Mouse (Mus musculus) ovary, postnatal 36 days (tissue): ENCODE results near the gene Ets2.

Source experiments
- DNase-seq: peaks from one replicate; pipeline ENCODE4 v3.0.0; 2022; ENCODE audit warnings: low spot score, mixed read lengths

The Ets2 gene

GRCm38 (mm10) chr16:95769066-95769995, 67.5 kb downstream of the Ets2 start:
- DNase-seq, result peak; percentile 57

- no peak for DNase-seq
Measured at GRCm38 (mm10) chr16:95769996-95770334, 68.1 kb downstream of the Ets2 start.

- no peak for DNase-seq
Measured at GRCm38 (mm10) chr16:95770402-95770801, 68.5 kb downstream of the Ets2 start.
